ENCODE assay signal across 27 mouse cellular contexts in the genomic region with DNA sequence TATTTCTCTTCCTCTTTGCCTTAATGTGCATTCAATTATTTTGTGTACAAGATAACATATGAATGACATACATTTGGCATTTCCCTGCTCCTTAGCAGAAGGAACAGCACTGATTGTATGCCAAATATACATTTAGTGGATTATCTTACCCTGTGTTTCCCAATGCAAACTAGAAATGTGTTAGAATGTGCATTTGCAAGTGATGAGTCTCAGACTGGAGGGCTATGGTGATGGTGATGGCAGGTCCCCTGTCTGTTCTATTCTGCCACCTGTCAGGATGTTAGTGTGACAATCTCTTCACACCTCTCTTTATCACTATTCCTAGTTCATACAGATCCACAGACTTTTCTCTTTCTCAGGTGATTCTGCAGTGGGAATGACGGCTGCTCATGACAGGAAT.
DNase-seq lines count a peak whose midpoint lies in the region; ATAC-seq and TF ChIP-seq lines count a peak whose summit lies in the region.
"Had no signal": no experiment of that assay in that cellular context is flagged by ENCODE, and none has a peak within 500 bp of the region (broad histone marks: within the 10 kb centered on the region; RNA-seq: fewer than 3 reads in every experiment).

No protein-coding gene starts in this region.

- H3K4me2 ChIP-seq in forebrain, embryonic 13.5 days = no peak overlapping the region
- no peak overlapping the region for H3K4me2 ChIP-seq in forebrain, embryonic 15.5 days (replicated peaks)
- no peak overlapping the region for H3K4me2 ChIP-seq in forebrain, embryonic 11.5 days (ENCODE audit: low read depth, low read length, severe bottlenecking)
- no peak overlapping the region for H3K4me2 ChIP-seq in limb, embryonic 14.5 days (replicated peaks; ENCODE audit: low read depth, low read length, severe bottlenecking)
- no peak overlapping the region for H3K4me2 ChIP-seq in forebrain, postnatal 0 days (ENCODE audit: low read depth)
- H3K4me2 ChIP-seq: embryonic facial prominence, embryonic 13.5 days; embryonic facial prominence, embryonic 15.5 days had no signal

- H3K27me3 ChIP-seq in forebrain, embryonic 13.5 days = no peaks in the 10 kb centered on the region
- H3K27me3 ChIP-seq in forebrain, embryonic 10.5 days (ENCODE audit: poor library complexity, severe bottlenecking) = no peaks in the 10 kb centered on the region
- H3K27me3 ChIP-seq in forebrain, embryonic 15.5 days = no peaks in the 10 kb centered on the region
- H3K27me3 ChIP-seq in forebrain, embryonic 11.5 days (ENCODE audit: control insufficient read depth, insufficient read depth, low read length) = no peaks in the 10 kb centered on the region
- no peaks in the 10 kb centered on the region for H3K27me3 ChIP-seq in limb, embryonic 14.5 days (ENCODE audit: control insufficient read depth, insufficient read depth, low read length)
- no peaks in the 10 kb centered on the region for H3K27me3 ChIP-seq in limb, embryonic 10.5 days (ENCODE audit: low read depth, poor library complexity, severe bottlenecking)
- no peaks in the 10 kb centered on the region for H3K27me3 ChIP-seq in forebrain, postnatal 0 days (ENCODE audit: insufficient read depth, low read length)
- H3K27me3 ChIP-seq: CH12.LX; embryonic facial prominence, embryonic 13.5 days; embryonic facial prominence, embryonic 15.5 days had no signal

- 87% methylated on average over 1 of the region's 1 CpGs for WGBS in forebrain, embryonic 13.5 days
- WGBS in forebrain, embryonic 10.5 days = 86% methylated on average over 1 of the region's 1 CpGs
- WGBS in forebrain, embryonic 15.5 days = 59% methylated on average over 1 of the region's 1 CpGs
- 84% methylated on average over 1 of the region's 1 CpGs for WGBS in forebrain, embryonic 11.5 days
- 91% methylated on average over 1 of the region's 1 CpGs for WGBS in limb, embryonic 14.5 days
- 81% methylated on average over 1 of the region's 1 CpGs for WGBS in limb, embryonic 10.5 days
- WGBS in forebrain, postnatal 0 days = 82% methylated on average over 1 of the region's 1 CpGs

- intact Hi-C loops in left cerebral cortex, postnatal 36 days (cut with DNase I) = no loop called here

- no peak for TF ChIP-seq POLR2A in limb, embryonic 14.5 days (IDR thresholded peaks at IDR 0.05; ENCODE audit: borderline replicate concordance, extremely low read depth, insufficient read depth, insufficient read length)

- H3K27ac ChIP-seq in forebrain, embryonic 13.5 days = no peak overlapping the region
- no peak overlapping the region for H3K27ac ChIP-seq in forebrain, embryonic 10.5 days
- H3K27ac ChIP-seq in forebrain, embryonic 15.5 days (replicated peaks) = no peak overlapping the region
- H3K27ac ChIP-seq in forebrain, embryonic 11.5 days (ENCODE audit: low read depth, low read length) = no peak overlapping the region
- no peak overlapping the region for H3K27ac ChIP-seq in limb, embryonic 14.5 days (replicated peaks; ENCODE audit: low read depth, low read length)
- no peak overlapping the region for H3K27ac ChIP-seq in limb, embryonic 10.5 days
- no peak overlapping the region for H3K27ac ChIP-seq in forebrain, postnatal 0 days (ENCODE audit: low read depth, low read length)
- H3K27ac ChIP-seq: embryonic facial prominence, embryonic 13.5 days; embryonic facial prominence, embryonic 15.5 days had no signal

- no peak for TF ChIP-seq CTCF in forebrain, postnatal 0 days (IDR thresholded peaks at IDR 0.05; ENCODE audit: low read depth)

- H3K9me3 ChIP-seq in forebrain, embryonic 13.5 days (replicated peaks) = no peaks in the 10 kb centered on the region
- H3K9me3 ChIP-seq in forebrain, embryonic 10.5 days = no peaks in the 10 kb centered on the region
- no peaks in the 10 kb centered on the region for H3K9me3 ChIP-seq in forebrain, embryonic 15.5 days
- no peaks in the 10 kb centered on the region for H3K9me3 ChIP-seq in forebrain, embryonic 11.5 days (ENCODE audit: control insufficient read depth, low read length)
- no peaks in the 10 kb centered on the region for H3K9me3 ChIP-seq in limb, embryonic 14.5 days (ENCODE audit: control insufficient read depth, low read length)
- H3K9me3 ChIP-seq in limb, embryonic 10.5 days (replicated peaks) = no peaks in the 10 kb centered on the region
- peaks cover 3% of the 10 kb centered on the region; the same call in 1 of the 2 replicates for H3K9me3 ChIP-seq in forebrain, postnatal 0 days (ENCODE audit: low read length)
- H3K9me3 ChIP-seq: embryonic facial prominence, embryonic 13.5 days; embryonic facial prominence, embryonic 15.5 days; G1E had no signal

- no peak overlapping the region for H3K9ac ChIP-seq in forebrain, embryonic 13.5 days
- H3K9ac ChIP-seq in forebrain, embryonic 15.5 days (replicated peaks) = no peak overlapping the region
- H3K9ac ChIP-seq in forebrain, embryonic 11.5 days (ENCODE audit: low read length) = no peak overlapping the region
- H3K9ac ChIP-seq in limb, embryonic 14.5 days (ENCODE audit: low read depth, low read length, severe bottlenecking) = no peak overlapping the region
- no peak overlapping the region for H3K9ac ChIP-seq in forebrain, postnatal 0 days
- H3K9ac ChIP-seq: embryonic facial prominence, embryonic 13.5 days; embryonic facial prominence, embryonic 15.5 days had no signal

- H3K36me3 ChIP-seq in forebrain, embryonic 13.5 days (ENCODE audit: poor library complexity, severe bottlenecking) = no peaks in the 10 kb centered on the region
- H3K36me3 ChIP-seq in forebrain, embryonic 10.5 days (replicated peaks) = no peaks in the 10 kb centered on the region
- H3K36me3 ChIP-seq in forebrain, embryonic 15.5 days = no peaks in the 10 kb centered on the region
- H3K36me3 ChIP-seq in forebrain, embryonic 11.5 days (ENCODE audit: control insufficient read depth, insufficient read depth, low read length) = no peaks in the 10 kb centered on the region
- no peaks in the 10 kb centered on the region for H3K36me3 ChIP-seq in limb, embryonic 14.5 days (ENCODE audit: control insufficient read depth, insufficient read depth, low read length)
- no peaks in the 10 kb centered on the region for H3K36me3 ChIP-seq in limb, embryonic 10.5 days
- H3K36me3 ChIP-seq in forebrain, postnatal 0 days (ENCODE audit: insufficient read depth) = no peaks in the 10 kb centered on the region
- H3K36me3 ChIP-seq: embryonic facial prominence, embryonic 13.5 days; embryonic facial prominence, embryonic 15.5 days; G1E had no signal

- H3K4me1 ChIP-seq in forebrain, embryonic 13.5 days = no peaks in the 10 kb centered on the region
- H3K4me1 ChIP-seq in forebrain, embryonic 10.5 days = no peaks in the 10 kb centered on the region
- no peaks in the 10 kb centered on the region for H3K4me1 ChIP-seq in forebrain, embryonic 15.5 days
- H3K4me1 ChIP-seq in forebrain, embryonic 11.5 days (replicated peaks; ENCODE audit: control insufficient read depth, insufficient read depth, low read length) = no peaks in the 10 kb centered on the region
- no peaks in the 10 kb centered on the region for H3K4me1 ChIP-seq in limb, embryonic 14.5 days (ENCODE audit: control insufficient read depth, insufficient read depth, low read length)
- no peaks in the 10 kb centered on the region for H3K4me1 ChIP-seq in limb, embryonic 10.5 days
- no peaks in the 10 kb centered on the region for H3K4me1 ChIP-seq in forebrain, postnatal 0 days (ENCODE audit: insufficient read depth)
- H3K4me1 ChIP-seq: embryonic facial prominence, embryonic 13.5 days; embryonic facial prominence, embryonic 15.5 days had no signal

- no peak overlapping the region for H3K4me3 ChIP-seq in forebrain, embryonic 13.5 days
- no peak overlapping the region for H3K4me3 ChIP-seq in forebrain, embryonic 10.5 days
- H3K4me3 ChIP-seq in forebrain, embryonic 15.5 days = no peak overlapping the region
- no peak overlapping the region for H3K4me3 ChIP-seq in forebrain, embryonic 11.5 days (ENCODE audit: low read depth, low read length)
- no peak overlapping the region for H3K4me3 ChIP-seq in limb, embryonic 14.5 days (replicated peaks; ENCODE audit: low read length)
- no peak overlapping the region for H3K4me3 ChIP-seq in limb, embryonic 10.5 days
- no peak overlapping the region for H3K4me3 ChIP-seq in forebrain, postnatal 0 days (ENCODE audit: low read depth, low read length)
- H3K4me3 ChIP-seq: embryonic facial prominence, embryonic 13.5 days; embryonic facial prominence, embryonic 15.5 days; erythroblast, embryonic 14.5 days had no signal

- 0 out of 2 replicates have a peak, but pooled peaks have one; percentile 38 for ATAC-seq in forebrain, embryonic 13.5 days
- peak; percentile 64; the same call in 1 of the 2 replicates for ATAC-seq in forebrain, embryonic 15.5 days (replicated peaks)
- ATAC-seq in forebrain, embryonic 11.5 days (replicated peaks; ENCODE audit: low FRiP score) = no peak
- ATAC-seq in limb, embryonic 14.5 days (ENCODE audit: low FRiP score, low read depth) = no peak
- ATAC-seq in forebrain, postnatal 0 days = peak; percentile 85
- ATAC-seq: activated CD4-positive, CD25-positive, alpha-beta regulatory T cell, adult 4 months; CD4-positive, CD25-positive, alpha-beta regulatory T cell, adult 4 months; Patski had no signal

- no peak for DNase-seq in forebrain, embryonic 10.5 days (ENCODE audit: extremely low spot score, low spot score)
- DNase-seq in forebrain, embryonic 11.5 days (ENCODE audit: low spot score) = no peak
- peak; percentile 0 for DNase-seq in limb, embryonic 14.5 days (ENCODE audit: low spot score)
- DNase-seq in limb, embryonic 10.5 days (ENCODE audit: low spot score) = no peak
- DNase-seq in forebrain, postnatal 0 days = no peak
- no peak for DNase-seq in left cerebral cortex, postnatal 36 days (ENCODE audit: low spot score in 2 of 2)
- DNase-seq: adrenal gland, adult 8-10 months; adrenal gland, postnatal 14 days; adrenal gland, postnatal 36 days; B cell, adult 2 months; cerebellum, adult 11 months; cerebellum, adult 18-20 months; cerebellum, adult 8-10 months; cerebellum, adult 9-11 months; cerebellum, postnatal 14 days; cerebellum, postnatal 36 days; embryo, embryonic 11 days had no signal

Comparison
In these comparisons a context has a peak if more than half of its experiments do, and no peak if none do; other contexts are left out.
1. ATAC-seq: peak in forebrain, embryonic 13.5 days (single experiment), forebrain, embryonic 15.5 days (single experiment) and forebrain, postnatal 0 days (single experiment); none in forebrain, embryonic 11.5 days (single experiment) and limb, embryonic 14.5 days (single experiment).